Mouse (Mus musculus) heart, adult 8-10 months (tissue): ENCODE results near the gene Depdc1b. TPM values are rescaled to one million over a fixed set of nuclear protein-coding genes. Genes with fewer than 3 reads are reported as not detected.

Experiments
- DNase-seq: peaks from one replicate; pipeline ENCODE4 v3.0.0; 2022; ENCODE audit warnings: low spot score
- total RNA-seq, 4 experiments: library from RNA; stranded (reverse); gene quantifications; 2 replicates each; pipeline ENCODE4 v1.2.4; 2022

Gene Depdc1b
- total RNA-seq, 4 experiments from 2014 or later = 0.16 to 0.56 (median 0.43) TPM; not detected in 1

GRCm38 (mm10) chr13:108353781-108354180 lies 37.6 kb downstream of the Depdc1b start:
- no peak for DNase-seq

DNA sequence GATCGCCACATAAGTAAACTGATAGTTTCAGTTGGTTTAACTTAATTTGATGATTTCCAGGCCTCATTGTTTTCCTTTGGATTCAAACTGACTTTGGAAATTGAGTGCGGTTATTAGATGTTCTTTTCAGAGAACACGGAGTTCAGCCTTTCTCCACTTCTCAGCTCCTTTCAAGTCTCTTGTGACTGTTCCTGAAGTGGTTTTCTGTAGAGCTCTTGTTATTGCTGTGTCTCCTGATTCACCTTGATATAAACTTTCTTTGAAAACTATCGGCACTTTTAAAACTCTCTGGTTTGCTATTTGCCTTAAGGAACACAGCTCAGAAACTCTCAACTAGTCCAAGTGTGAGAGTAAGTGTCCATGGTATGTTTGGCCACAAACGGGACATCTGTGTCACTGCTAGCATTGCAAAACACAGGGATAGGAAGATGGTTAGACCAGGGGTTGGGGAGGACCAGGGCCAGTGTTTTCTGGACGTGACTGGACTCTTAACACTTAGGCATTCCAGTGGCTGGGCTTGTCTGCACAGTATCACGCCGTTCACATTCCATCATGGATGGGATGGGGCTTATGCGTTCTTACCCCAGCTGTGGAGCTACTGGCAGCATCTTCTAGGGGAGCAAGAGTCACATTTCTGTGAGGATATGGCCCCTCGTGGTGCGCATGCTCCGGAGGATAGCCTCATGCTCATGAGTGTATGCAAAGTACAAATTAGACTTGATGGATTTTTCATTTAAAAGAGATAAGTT lies 38.8 kb downstream of the Depdc1b start:
- no peak for DNase-seq

GRCm38 (mm10) chr13:108357362-108357761 lies 41.2 kb downstream of the Depdc1b start:
- no peak for DNase-seq

DNA sequence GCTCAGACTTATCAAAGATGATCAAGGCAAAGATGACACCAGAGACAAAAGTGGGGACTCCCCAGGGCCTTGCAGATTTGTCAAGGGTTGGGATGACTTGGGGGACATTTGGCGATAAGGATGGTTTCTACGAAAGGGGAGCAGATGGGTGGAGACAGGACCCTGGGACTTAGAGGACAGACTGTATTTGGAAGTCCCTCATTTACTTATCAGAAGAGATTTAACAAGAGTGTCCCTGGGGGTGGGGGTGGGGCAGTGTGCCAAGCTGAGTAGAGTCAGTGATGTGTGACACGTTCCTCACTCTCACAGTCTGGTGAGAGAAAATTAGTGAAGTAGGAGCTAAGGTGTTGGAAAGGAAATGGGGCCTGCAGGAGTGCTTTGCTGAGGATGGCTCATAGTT lies 42.1 kb downstream of the Depdc1b start:
- DNase-seq = no peak

- no peak for DNase-seq
Observed at GRCm38 (mm10) chr13:108367496-108367895, 51.4 kb downstream of the Depdc1b start.

GRCm38 (mm10) chr13:108370241-108370941 lies 54.3 kb downstream of the Depdc1b start:
- DNase-seq = no peak

- DNase-seq = no peak
Observed at GRCm38 (mm10) chr13:108371352-108371921, 55.3 kb downstream of the Depdc1b start.

GRCm38 (mm10) chr13:108373231-108373630 lies 57.1 kb downstream of the Depdc1b start:
- no peak for DNase-seq

DNA sequence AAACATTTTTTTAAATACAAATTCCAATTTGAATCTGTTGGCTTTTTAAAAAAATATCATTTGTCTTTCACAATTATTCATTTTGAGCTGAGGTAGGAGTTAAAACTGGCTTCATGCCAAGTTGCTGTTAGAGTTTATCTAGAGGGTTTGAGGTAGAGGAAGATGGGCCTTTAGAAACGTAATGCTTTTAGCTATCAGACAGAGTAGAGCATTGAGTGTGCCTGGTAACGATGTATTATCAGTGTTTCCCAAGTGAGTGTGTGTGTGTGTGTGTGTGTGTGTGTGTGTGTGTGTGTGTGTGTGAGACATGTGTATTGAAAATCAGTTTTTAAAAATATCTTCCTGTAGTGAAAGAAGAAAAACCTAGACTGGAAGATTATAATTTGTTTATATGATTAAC lies 60.5 kb downstream of the Depdc1b start:
- DNase-seq = no peak

GRCm38 (mm10) chr13:108381161-108381560 lies 65.0 kb downstream of the Depdc1b start:
- DNase-seq = no peak

- DNase-seq = no peak
Observed at GRCm38 (mm10) chr13:108383051-108383450, 66.9 kb downstream of the Depdc1b start.

GRCm38 (mm10) chr13:108386058-108386457 lies 69.9 kb downstream of the Depdc1b start:
- no peak for DNase-seq

DNA sequence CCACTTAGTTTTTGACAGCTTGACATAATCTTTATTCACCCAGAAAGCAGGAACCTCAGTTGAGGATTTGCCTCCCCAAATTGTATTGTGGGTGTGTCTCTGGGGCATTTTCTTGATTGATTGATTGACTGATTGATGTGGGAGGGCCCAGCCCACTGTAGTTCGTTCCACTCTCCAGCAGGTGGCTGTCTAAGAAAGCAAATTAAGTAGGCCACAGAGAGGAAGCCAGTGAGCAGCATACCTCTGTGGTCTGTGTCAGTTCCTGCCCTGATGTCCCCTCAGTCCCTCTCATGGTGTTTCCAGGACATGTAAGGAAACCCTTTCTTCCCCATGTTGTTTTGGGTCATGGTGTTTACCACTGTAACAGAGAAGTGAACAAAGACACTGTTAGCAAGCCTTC lies 74.4 kb downstream of the Depdc1b start:
- DNase-seq = peak; percentile 29

GRCm38 (mm10) chr13:108403197-108403596 lies 87.1 kb downstream of the Depdc1b start:
- no peak for DNase-seq

DNA sequence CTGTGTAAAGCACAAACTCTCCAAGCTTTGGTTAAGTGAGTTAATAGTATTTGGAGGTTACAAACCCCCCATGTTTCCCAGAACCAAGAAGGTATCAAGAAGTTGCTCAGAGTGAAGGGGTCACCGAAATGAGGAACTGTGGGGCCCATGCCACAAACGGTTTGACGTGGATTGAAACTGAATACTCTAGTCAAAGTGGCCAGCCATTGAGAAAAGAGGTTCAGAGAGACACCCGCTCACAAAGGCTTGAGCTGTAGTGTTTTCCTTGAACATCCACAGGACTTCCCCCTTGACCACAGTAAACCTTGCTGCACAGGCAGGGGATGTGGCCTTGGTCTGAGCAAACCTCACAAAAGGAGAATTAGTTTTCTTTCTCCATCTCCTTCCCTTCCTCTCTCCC lies 88.2 kb downstream of the Depdc1b start:
- DNase-seq = no peak

DNA sequence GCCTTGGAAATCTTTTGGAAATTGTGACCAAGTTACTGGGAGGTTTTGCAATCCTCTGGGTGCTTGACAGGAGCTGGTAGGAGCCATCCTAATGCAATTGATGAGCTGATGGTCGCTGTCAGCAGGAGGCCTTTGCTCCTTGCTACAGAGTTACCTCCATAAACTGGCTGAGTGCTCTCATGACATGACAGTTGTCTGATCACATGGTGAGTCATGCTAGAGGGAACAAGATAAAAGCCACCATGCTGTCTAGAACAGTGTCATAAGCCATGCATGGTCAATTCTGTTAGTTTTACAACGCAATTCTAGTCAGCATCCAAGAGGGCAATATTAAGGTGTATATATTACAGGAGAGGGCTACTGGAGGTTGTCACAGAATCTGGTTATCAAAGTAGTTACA lies 99.3 kb downstream of the Depdc1b start:
- no peak for DNase-seq

GRCm38 (mm10) chr13:108418741-108419507 lies 102.8 kb downstream of the Depdc1b start:
- DNase-seq = no peak

DNA sequence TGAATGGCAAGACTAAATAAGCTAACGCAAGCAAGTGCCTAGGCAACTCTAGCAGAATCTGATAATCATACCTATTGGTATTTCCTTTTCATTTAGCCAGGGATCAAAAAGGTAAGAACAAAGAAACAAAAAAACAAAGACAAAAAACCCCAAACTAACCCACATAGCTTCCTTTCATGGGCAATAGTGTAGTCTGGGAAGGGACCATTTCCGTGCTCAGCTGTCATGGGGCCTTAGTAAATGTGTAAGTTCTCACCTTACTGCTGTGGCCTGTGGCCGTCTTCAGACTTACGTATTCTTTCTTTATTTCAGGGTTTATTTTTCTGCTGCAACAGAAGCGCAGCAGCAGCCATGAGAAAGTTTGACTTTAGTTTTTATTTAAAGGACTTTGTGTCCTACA lies 110.2 kb downstream of the Depdc1b start:
- DNase-seq = no peak

DNA sequence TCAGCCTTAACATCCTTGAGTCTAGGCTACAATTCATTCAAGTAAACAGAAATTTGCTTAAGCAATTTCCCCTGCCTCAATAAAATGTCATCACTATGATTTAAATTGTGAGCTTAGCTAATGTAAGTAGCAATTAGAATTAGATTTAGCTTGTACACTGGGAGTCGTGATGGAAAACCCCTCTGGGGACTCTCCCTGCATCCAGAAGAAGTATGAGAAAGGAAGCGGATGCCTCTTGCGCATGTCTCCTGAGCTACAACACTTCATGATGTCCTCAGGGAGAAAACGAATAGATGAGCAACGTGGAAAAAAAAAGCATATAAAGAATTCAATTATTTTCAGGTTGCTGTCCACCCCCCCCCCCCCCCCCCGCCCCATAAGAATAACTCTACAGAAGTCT lies 112.7 kb downstream of the Depdc1b start:
- DNase-seq = no peak

GRCm38 (mm10) chr13:108429623-108430022 lies 113.5 kb downstream of the Depdc1b start:
- DNase-seq = no peak

GRCm38 (mm10) chr13:108431776-108432175 lies 115.6 kb downstream of the Depdc1b start:
- no peak for DNase-seq

DNA sequence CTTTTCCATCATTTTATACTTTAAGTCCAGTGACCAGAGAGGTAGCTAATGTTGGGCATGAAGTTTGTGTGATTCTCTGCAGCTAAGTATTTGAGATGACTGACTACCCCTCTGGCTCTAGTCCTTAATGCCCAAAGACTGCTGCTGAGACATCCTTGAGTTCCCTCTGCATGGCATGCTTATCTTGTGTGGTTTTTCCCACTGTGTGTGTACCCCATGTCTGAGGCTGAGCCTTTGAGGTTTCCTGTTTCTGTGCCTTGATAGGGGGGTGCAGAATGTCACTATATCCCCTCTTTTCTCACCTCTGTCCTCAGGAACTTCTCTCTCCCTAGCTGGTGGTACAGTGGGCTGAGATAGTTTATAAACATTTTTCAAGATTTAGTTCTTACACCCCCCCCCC lies 119.6 kb downstream of the Depdc1b start:
- no peak for DNase-seq
